Mouse (Mus musculus): ENCODE results near the gene Laptm4a. TPM values are rescaled to one million over a fixed set of nuclear protein-coding genes. Genes with fewer than 3 reads are reported as not detected.

The Laptm4a gene
- 103 TPM for polyA plus RNA-seq (2017; shearing (Covaris generic))

GRCm38 (mm10) chr12:8921394-8922368, at the start of gene Laptm4a:
Laptm4a (plus strand) TSS chr12:8921664.

DNA sequence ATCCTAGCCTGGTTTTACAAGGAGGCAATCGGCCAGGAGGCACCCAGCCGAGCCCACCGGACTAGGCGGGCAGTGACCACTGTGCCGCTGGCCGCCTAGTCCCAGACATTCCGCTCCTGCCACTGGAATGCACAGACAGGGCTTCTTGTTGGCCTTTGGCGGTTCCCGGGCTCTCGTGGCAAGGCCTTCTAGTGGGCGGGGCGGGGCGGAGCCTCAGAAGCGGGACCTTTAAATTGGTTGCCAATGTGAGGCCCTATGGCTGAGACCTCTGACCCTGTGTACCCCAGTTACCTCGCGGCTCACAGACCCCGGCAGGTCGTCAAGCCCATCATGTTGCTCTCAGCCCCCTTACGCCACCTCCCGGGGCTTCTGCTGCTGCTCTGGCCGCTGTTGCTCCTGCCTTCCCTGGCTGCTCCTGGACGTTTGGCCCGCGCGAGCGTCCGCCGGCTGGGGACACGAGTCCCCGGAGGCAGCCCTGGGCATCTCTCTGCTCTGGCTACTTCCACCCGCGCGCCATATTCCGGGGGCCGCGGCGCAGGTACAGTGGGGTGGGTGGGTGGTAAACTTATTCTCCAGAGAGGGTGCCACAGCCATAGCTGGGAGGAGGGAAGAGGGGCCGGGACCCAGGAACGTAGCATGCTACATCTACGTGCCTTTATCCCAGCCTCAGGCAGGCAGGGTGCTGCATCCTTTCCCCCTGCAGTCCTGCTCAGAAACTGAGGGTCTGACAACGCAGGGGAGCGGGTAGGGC, 26.4 kb downstream of the Laptm4a start, which contains the start of gene Matn3:
Matn3 (plus strand) TSS at position 216 of the 751 bp plus-strand sequence.

GRCm38 (mm10) chr12:8973820-8974465, 52.5 kb downstream of the Laptm4a start, which contains the start of gene Wdr35:
Wdr35 (plus strand) TSS chr12:8973892.

Other genes starting within 250 kb of the Laptm4a start
- gene Pum2, start 247.5 kb upstream of the Laptm4a start, polyA plus RNA-seq (2017; shearing (Covaris generic)) = 14.5 TPM
- 0.45 TPM for gene Sdc1, start 150.3 kb upstream of the Laptm4a start, polyA plus RNA-seq (2017; shearing (Covaris generic))
- gene Matn3, start 26.3 kb downstream of the Laptm4a start, polyA plus RNA-seq (2017; shearing (Covaris generic)) = not detected
- gene Wdr35, start 52.2 kb downstream of the Laptm4a start, polyA plus RNA-seq (2017; shearing (Covaris generic)) = 0.53 TPM
- 8.7 TPM for gene Ttc32, start 108.3 kb downstream of the Laptm4a start, polyA plus RNA-seq (2017; shearing (Covaris generic))